Mouse (Mus musculus) cerebellum, adult 2 months (tissue): ENCODE data around the gene Aqp11. TPM values are rescaled to one million over a fixed set of nuclear protein-coding genes. Genes with fewer than 3 reads are reported as not detected.

ENCODE experiments used
- DNase-seq, 2 experiments: peaks; one replicate each; pipeline ENCODE4 v3.0.0; 2021
- H3K27ac ChIP-seq: fragments of 200-500 bp; 2 replicates; pipeline ENCODE4 v1.5.1; 2012; ENCODE audit warnings: low read length, control low read depth, inconsistent platforms; ENCODE audit not compliant: insufficient read depth
- H3K27me3 ChIP-seq: fragments of 200-500 bp; 2 replicates; pipeline ENCODE4 v1.6.1; 2012; ENCODE audit warnings: inconsistent platforms, mild to moderate bottlenecking, low read length, moderate library complexity; ENCODE audit not compliant: control insufficient read depth, insufficient read depth
- H3K4me1 ChIP-seq: fragments of 200-500 bp; 2 replicates; pipeline ENCODE4 v1.6.1; 2011; ENCODE audit warnings: low read length; ENCODE audit not compliant: control insufficient read depth, insufficient read depth
- H3K4me3 ChIP-seq: fragments of 200-500 bp; replicated peaks from 2 replicates; pipeline ENCODE3; 2011; ENCODE audit warnings: mild to moderate bottlenecking, low read depth, low read length, control low read depth; ENCODE audit not compliant: insufficient read depth
- CTCF ChIP-seq: fragments of 200-500 bp; IDR thresholded peaks from 2 replicates; pipeline ENCODE4 v1.5.1; 2011; ENCODE audit warnings: low read depth, mild to moderate bottlenecking, control low read depth, low read length, moderate library complexity, borderline replicate concordance; ENCODE audit not compliant: insufficient read depth
- POLR2A ChIP-seq: fragments of 200-500 bp; IDR thresholded peaks from 2 replicates; pipeline ENCODE4 v1.6.1; 2011; ENCODE audit warnings: low read length, control low read depth, borderline replicate concordance; ENCODE audit not compliant: insufficient read depth
- WGBS: fragments of 180-500 bp; shearing (Covaris S2); methylation state at CpG from one replicate; pipeline ENCODE4 v1.1.7; 2018; 5-methylcytosine and 5-hydroxymethylcytosine counted together
- polyA plus RNA-seq: library from polyadenylated mRNA; depleted of rRNA; stranded (reverse); fragments of >200 nt; gene quantifications from 2 replicates; pipeline ENCODE4 v1.2.3, GENCODE M21; 2012

Gene Aqp11
- polyA plus RNA-seq, 1 experiment: 13.9 TPM

DNA sequence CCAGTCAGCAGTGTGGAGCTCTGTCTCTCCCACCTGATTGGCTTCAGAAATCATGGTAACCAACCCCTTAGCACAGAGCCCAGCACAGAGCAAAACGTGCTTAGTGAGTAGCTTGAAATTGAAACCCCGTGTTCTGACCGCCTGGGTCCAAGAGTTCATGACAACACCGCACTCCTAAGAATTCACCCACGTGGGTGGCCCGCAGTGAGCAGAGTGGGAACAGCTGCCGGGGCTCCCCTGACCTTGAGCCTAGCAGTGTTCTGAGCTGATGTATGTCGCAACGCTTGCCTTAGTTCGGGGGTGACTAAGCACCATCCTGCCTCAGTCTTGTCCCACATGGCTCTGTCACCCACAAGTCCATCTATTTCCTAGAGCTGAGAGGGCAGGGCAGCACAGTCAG is 2.9 kb upstream of the Aqp11 start:
- TF ChIP-seq CTCF (no peak), POLR2A (no peak)
- peaks cover 3% of the 10 kb centered on the region; the same call in 1 of the 2 replicates for H3K4me1 ChIP-seq
- no peak for DNase-seq
- no peak overlapping the region for H3K4me3 ChIP-seq
- H3K27ac ChIP-seq: no peak overlapping the region
- H3K27me3 ChIP-seq: no peaks in the 10 kb centered on the region
- 54% methylated on average over 10 of the region's 10 CpGs for WGBS

DNA sequence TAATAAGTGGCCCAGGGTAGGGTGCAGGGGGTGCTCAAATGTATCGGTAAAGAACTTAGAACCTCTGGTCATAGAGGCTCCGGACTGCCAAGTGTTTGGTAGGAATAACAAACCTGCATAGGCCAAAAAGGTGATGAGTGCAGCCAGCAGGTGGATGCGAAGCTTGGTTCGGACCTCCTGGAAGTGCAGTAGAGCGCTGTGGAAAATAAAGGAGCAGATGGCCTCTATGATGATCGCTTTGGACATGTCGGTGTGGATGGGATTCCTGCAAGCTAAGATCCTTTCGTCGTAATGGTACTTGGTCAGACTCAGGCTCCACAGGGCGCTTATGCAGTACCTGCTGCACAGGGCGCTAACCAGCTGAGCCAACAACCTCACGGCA is 842 bp downstream of the Aqp11 start:
- Histone ChIP-seq H3K4me1 (peaks cover 3% of the 10 kb centered on the region), H3K27ac (peak overlapping the region; percentile 2; the same call in 1 of the 2 replicates), H3K4me3 (peak overlapping the region; percentile 88), H3K27me3 (no peaks in the 10 kb centered on the region)
- peak in 1 of 2 experiments; percentile 52 for DNase-seq
- TF ChIP-seq POLR2A: no peak
- no peak for TF ChIP-seq CTCF
- 2% methylated on average over 12 of the region's 12 CpGs for WGBS

DNA sequence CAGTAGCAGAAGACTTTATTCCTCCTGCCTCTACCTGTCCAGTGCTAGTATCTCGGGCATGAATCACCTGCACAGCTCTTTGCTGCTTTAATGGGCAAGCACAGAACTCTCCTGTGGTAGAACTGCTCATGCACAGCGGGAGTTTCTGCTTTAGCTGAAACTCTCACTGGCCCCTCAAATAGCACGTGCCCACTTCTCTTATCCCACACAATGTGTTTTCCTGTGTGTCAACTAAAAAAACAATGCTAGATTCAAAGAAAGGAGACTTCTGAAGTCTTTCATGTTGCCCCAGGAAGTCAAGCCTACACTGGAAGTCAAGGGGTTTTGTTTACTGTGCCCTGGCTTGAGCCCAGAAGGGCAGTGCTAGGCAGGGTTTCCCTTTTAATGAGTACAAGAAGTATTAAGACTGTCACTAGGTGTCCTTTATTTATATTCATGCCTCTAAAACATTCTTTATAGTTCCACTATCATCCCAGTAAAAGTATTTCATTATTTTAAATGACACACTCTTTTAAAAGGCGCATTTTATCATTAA is 2.1 kb downstream of the Aqp11 start:
- no peak for TF ChIP-seq CTCF
- TF ChIP-seq POLR2A: no peak
- H3K4me3 ChIP-seq: no peak overlapping the region
- H3K4me1 ChIP-seq: peaks cover 3% of the 10 kb centered on the region
- H3K27me3 ChIP-seq: no peaks in the 10 kb centered on the region
- no peak overlapping the region for H3K27ac ChIP-seq
- 83% methylated on average over 4 of the region's 4 CpGs for WGBS
- DNase-seq: no peak

DNA sequence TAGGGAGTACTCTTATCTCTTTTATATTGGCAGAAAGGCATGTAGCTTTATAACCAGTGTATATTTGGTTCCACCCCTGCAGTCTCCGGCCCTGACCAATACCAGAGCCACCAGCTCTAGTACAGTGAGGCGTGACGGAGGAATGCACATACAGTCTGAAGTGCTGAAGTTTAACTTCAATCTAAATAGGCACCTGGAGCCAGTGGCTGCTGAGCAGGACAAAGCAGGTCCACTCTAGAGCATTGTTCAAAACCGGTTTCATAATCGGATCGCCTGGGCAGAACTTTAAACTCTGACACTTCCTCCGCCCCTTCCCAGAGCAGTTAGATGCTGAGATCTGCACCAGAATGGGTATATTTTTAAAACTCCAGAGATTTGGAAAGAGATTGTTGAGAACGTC is 3.1 kb downstream of the Aqp11 start:
- TF ChIP-seq CTCF: no peak
- no peak for TF ChIP-seq POLR2A
- no peak overlapping the region for H3K4me3 ChIP-seq
- no peaks in the 10 kb centered on the region for H3K27me3 ChIP-seq
- H3K27ac ChIP-seq: no peak overlapping the region
- H3K4me1 ChIP-seq: peaks cover 3% of the 10 kb centered on the region
- no peak for DNase-seq
- 85% methylated on average over 8 of the region's 8 CpGs for WGBS

DNA sequence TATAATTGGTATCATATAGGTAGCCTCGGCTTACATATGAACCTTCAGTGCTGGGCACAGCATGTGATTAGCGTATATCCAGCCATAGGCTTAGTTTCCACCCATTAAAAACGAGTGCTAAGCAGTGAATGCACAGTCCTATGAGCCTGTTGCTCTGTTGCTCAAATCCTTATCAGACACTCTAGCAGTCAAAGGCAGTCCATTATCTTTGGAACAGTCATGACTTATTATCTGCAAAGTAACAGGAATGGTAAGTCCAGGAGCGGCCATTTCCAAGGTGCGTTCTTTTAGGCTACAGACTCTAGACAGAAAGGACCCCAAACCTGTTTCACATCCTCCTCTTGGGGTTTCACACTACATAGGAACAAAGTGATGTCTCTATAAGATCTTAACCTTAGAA is 4.5 kb downstream of the Aqp11 start:
- Histone ChIP-seq H3K4me1 (peaks cover 6% of the 10 kb centered on the region), H3K4me3 (no peak overlapping the region), H3K27ac (no peak overlapping the region), H3K27me3 (no peaks in the 10 kb centered on the region)
- no peak for DNase-seq
- 90% methylated on average over 5 of the region's 5 CpGs for WGBS
- TF ChIP-seq POLR2A: no peak
- TF ChIP-seq CTCF: no peak

DNA sequence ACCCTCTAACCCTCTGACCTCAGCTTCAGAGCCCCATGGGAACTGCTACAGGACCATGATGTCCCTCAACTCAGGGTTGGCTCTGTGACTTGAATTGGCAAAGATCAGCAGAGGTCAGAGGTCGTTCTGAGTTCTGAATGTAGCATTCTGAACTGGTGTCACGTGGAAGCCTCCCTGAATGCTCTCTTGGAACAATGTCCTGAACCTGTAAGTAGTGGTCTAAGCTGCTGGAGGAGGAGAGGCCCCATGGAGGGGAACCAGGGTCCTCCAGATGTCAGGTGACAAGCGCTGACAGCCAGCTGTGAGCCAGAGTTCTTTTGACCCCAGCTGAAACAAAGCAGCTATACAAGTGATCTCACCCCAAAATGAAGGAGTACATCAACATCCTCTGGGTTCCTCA is 7.7 kb downstream of the Aqp11 start:
- Histone ChIP-seq H3K4me1 (peaks cover 3% of the 10 kb centered on the region; the same call in 1 of the 2 replicates), H3K27ac (no peak overlapping the region), H3K4me3 (no peak overlapping the region), H3K27me3 (no peaks in the 10 kb centered on the region)
- WGBS: 48% methylated on average over 3 of the region's 3 CpGs
- TF ChIP-seq CTCF (no peak), POLR2A (no peak)
- DNase-seq: no peak

DNA sequence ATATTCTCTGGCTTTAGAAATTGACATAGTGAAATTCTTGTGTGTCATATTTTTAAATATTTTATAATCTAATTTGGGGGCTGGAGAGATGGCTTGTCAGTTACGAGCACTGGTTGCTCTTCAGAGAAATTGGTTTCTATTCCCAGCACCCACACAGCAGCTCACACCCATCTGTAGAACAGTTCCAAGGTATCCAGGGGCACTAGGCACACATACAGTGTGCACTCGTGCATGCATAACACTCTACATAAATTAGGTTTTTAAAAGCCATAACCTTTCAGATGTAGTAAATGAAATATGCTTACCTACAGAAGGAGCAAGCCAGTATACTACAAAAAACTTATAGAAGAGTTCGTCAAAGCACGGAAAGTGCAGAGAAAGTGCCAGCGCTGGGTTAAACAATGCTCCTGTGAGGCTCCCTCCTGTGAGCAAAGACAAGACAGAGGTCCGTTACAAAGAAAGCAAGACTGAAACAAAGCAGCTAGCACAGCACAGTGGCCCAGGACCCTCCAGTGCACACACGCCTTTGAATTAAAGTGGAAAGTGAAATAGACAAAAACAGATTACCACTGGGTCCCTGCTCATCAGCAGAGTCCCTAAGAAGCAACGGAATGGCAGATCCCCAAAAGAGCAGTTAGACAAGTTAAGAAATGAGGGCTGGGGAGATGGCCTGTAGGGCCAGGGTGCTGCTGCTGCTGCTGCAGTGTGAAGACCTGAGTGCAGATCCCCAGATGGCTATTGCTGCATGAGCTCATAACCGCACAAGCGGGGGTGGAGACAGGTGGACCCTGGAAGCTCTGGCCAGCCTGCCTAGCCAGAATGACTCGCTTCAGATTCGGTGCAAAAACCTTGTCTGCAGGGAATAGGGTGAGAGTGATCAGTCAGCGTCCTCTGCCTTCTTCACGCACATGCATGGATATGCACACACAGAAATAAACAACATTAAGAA is 9.1 kb downstream of the Aqp11 start:
- TF ChIP-seq CTCF (no peak), POLR2A (no peak)
- Histone ChIP-seq H3K27ac (no peak overlapping the region), H3K27me3 (no peaks in the 10 kb centered on the region), H3K4me1 (0 out of 2 replicates have a peak, but pooled peaks cover 3% of the 10 kb centered on the region), H3K4me3 (no peak overlapping the region)
- 37% methylated on average over 14 of the region's 14 CpGs for WGBS
- no peak for DNase-seq

DNA sequence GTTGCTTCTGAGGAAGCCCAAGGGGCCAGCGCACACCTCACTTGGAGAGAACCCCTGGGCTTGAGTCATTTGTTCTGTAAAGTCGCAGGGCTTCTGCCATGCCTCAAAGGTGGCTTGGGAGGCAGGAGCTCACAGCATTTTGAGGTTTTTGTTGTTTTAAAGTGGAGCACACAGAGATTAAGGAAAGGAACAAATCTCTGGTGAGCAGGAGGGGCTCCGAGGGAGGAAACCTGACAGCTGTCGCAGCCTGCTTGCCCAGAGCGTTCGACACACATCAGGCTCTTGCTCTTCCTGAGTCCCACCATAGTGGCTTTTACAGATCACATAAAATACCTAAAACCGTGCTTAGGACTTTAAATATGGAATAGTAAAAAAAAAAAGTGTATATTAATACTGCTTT is 11.3 kb downstream of the Aqp11 start:
- Histone ChIP-seq H3K4me3 (no peak overlapping the region), H3K27ac (no peak overlapping the region), H3K27me3 (no peaks in the 10 kb centered on the region), H3K4me1 (0 out of 2 replicates have a peak, but pooled peaks cover 3% of the 10 kb centered on the region)
- TF ChIP-seq CTCF (no peak), POLR2A (no peak)
- WGBS: 67% methylated on average over 7 of the region's 7 CpGs
- DNase-seq: no peak
